Mouse (Mus musculus): ENCODE results near the gene 4930432K21Rik. TPM values are rescaled to one million over a fixed set of nuclear protein-coding genes. Genes with fewer than 3 reads are reported as not detected.

Gene 4930432K21Rik
- polyA plus RNA-seq, 1 experiment from 2014 or later = 1.4 TPM

- Histone ChIP-seq H3K9me3 (no peaks in the 10 kb centered on the region), H3K27ac (replicated peaks) (no peak overlapping the region), H3K4me2 (no peak overlapping the region), H3K36me3 (peaks cover 37% of the 10 kb centered on the region), H3K4me1 (replicated peaks) (no peaks in the 10 kb centered on the region), H3K4me3 (no peak overlapping the region), H3K27me3 (no peaks in the 10 kb centered on the region), H3K9ac (no peak overlapping the region)
- ATAC-seq (ENCODE audit: low read depth) = no peak
- 95% methylated on average over 4 of the region's 4 CpGs for WGBS
Measured at GRCm38 (mm10) chr8:84157620-84158019, 9.8 kb downstream of the 4930432K21Rik start.

- H3K4me1 ChIP-seq (replicated peaks) = no peaks in the 10 kb centered on the region
- no peak overlapping the region for H3K4me3 ChIP-seq
- H3K36me3 ChIP-seq = peaks cover 23% of the 10 kb centered on the region
- H3K4me2 ChIP-seq = no peak overlapping the region
- no peak overlapping the region for H3K27ac ChIP-seq (replicated peaks)
- 92% methylated on average over 2 of the region's 2 CpGs for WGBS
- no peak for ATAC-seq (ENCODE audit: low read depth)
- H3K9ac ChIP-seq = no peak overlapping the region
- no peaks in the 10 kb centered on the region for H3K9me3 ChIP-seq
- H3K27me3 ChIP-seq = no peaks in the 10 kb centered on the region
Measured at GRCm38 (mm10) chr8:84167696-84168095, 19.9 kb downstream of the 4930432K21Rik start.

GRCm38 (mm10) chr8:84170096-84170495 is 22.3 kb downstream of the 4930432K21Rik start:
- H3K4me3 ChIP-seq = no peak overlapping the region
- H3K27ac ChIP-seq (replicated peaks) = no peak overlapping the region
- no peak overlapping the region for H3K4me2 ChIP-seq
- H3K4me1 ChIP-seq (replicated peaks) = no peaks in the 10 kb centered on the region
- peaks cover 47% of the 10 kb centered on the region for H3K36me3 ChIP-seq
- H3K27me3 ChIP-seq = no peaks in the 10 kb centered on the region
- WGBS = 88% methylated on average over 5 of the region's 5 CpGs
- H3K9ac ChIP-seq = no peak overlapping the region
- no peak for ATAC-seq (ENCODE audit: low read depth)
- H3K9me3 ChIP-seq = no peaks in the 10 kb centered on the region

- Histone ChIP-seq H3K36me3 (peaks cover 63% of the 10 kb centered on the region), H3K4me3 (no peak overlapping the region), H3K4me2 (no peak overlapping the region), H3K9ac (no peak overlapping the region), H3K27me3 (no peaks in the 10 kb centered on the region), H3K27ac (replicated peaks) (no peak overlapping the region), H3K9me3 (no peaks in the 10 kb centered on the region), H3K4me1 (replicated peaks) (peaks cover 15% of the 10 kb centered on the region)
- 86% methylated on average over 6 of the region's 6 CpGs for WGBS
- no peak for ATAC-seq (ENCODE audit: low read depth)
Measured at GRCm38 (mm10) chr8:84173861-84174260, 26.0 kb downstream of the 4930432K21Rik start.

- H3K4me1 ChIP-seq (replicated peaks) = peaks cover 42% of the 10 kb centered on the region
- no peaks in the 10 kb centered on the region for H3K9me3 ChIP-seq
- no peak overlapping the region for H3K27ac ChIP-seq (replicated peaks)
- H3K36me3 ChIP-seq = peaks cover 56% of the 10 kb centered on the region
- H3K27me3 ChIP-seq = no peaks in the 10 kb centered on the region
- ATAC-seq (ENCODE audit: low read depth) = no peak
- no peak overlapping the region for H3K4me3 ChIP-seq
- 50% methylated on average over 3 of the region's 3 CpGs for WGBS
- H3K9ac ChIP-seq = no peak overlapping the region
- no peak overlapping the region for H3K4me2 ChIP-seq
Measured at GRCm38 (mm10) chr8:84176560-84176959, 28.7 kb downstream of the 4930432K21Rik start.

- Histone ChIP-seq H3K9ac (no peak overlapping the region), H3K27ac (replicated peaks) (no peak overlapping the region), H3K4me2 (no peak overlapping the region), H3K36me3 (peaks cover 48% of the 10 kb centered on the region), H3K27me3 (no peaks in the 10 kb centered on the region), H3K4me3 (no peak overlapping the region), H3K9me3 (no peaks in the 10 kb centered on the region), H3K4me1 (replicated peaks) (peaks cover 50% of the 10 kb centered on the region)
- WGBS = 93% methylated on average over 3 of the region's 3 CpGs
- ATAC-seq (ENCODE audit: low read depth) = no peak
Measured at GRCm38 (mm10) chr8:84177405-84177804, 29.6 kb downstream of the 4930432K21Rik start.

- H3K9ac ChIP-seq = peak overlapping the region; percentile 27
- no peak for ATAC-seq (ENCODE audit: low read depth)
- H3K36me3 ChIP-seq = peaks cover 36% of the 10 kb centered on the region
- H3K27me3 ChIP-seq = no peaks in the 10 kb centered on the region
- no peaks in the 10 kb centered on the region for H3K9me3 ChIP-seq
- WGBS = 72% methylated on average over 8 of the region's 8 CpGs
- no peak overlapping the region for H3K27ac ChIP-seq (replicated peaks)
- no peak overlapping the region for H3K4me3 ChIP-seq
- H3K4me2 ChIP-seq = no peak overlapping the region
- H3K4me1 ChIP-seq (replicated peaks) = peaks cover 57% of the 10 kb centered on the region
Measured at GRCm38 (mm10) chr8:84178592-84178991, 30.8 kb downstream of the 4930432K21Rik start.

GRCm38 (mm10) chr8:84179946-84180345 is 32.1 kb downstream of the 4930432K21Rik start:
- H3K27me3 ChIP-seq = no peaks in the 10 kb centered on the region
- peak overlapping the region; percentile 92 for H3K27ac ChIP-seq (replicated peaks)
- 7% methylated on average over 4 of the region's 4 CpGs for WGBS
- no peaks in the 10 kb centered on the region for H3K9me3 ChIP-seq
- H3K4me3 ChIP-seq = peak overlapping the region; percentile 34
- ATAC-seq (ENCODE audit: low read depth) = peak; percentile 6; the same call in 1 of the 2 replicates
- peaks cover 67% of the 10 kb centered on the region for H3K4me1 ChIP-seq (replicated peaks)
- H3K9ac ChIP-seq = peak overlapping the region; percentile 77
- H3K4me2 ChIP-seq = peak overlapping the region; percentile 79
- peaks cover 23% of the 10 kb centered on the region for H3K36me3 ChIP-seq

- Histone ChIP-seq H3K27ac (replicated peaks) (peak overlapping the region; percentile 92), H3K4me1 (replicated peaks) (peaks cover 68% of the 10 kb centered on the region), H3K4me3 (peak overlapping the region; percentile 34), H3K4me2 (peak overlapping the region; percentile 79), H3K27me3 (no peaks in the 10 kb centered on the region), H3K9me3 (no peaks in the 10 kb centered on the region), H3K9ac (peak overlapping the region; percentile 77), H3K36me3 (peaks cover 16% of the 10 kb centered on the region)
- peak; percentile 56 for ATAC-seq (ENCODE audit: low read depth)
- under 1% methylated on average over 16 of the region's 16 CpGs for WGBS
Measured at GRCm38 (mm10) chr8:84180530-84181190, 32.8 kb downstream of the 4930432K21Rik start.

- WGBS = 54% methylated on average over 4 of the region's 4 CpGs
- no peak for ATAC-seq (ENCODE audit: low read depth)
Measured at GRCm38 (mm10) chr8:84182833-84183232, 35.0 kb downstream of the 4930432K21Rik start.

GRCm38 (mm10) chr8:84183261-84184084 is 35.6 kb downstream of the 4930432K21Rik start:
- Histone ChIP-seq H3K4me2 (peak overlapping the region; percentile 79), H3K4me1 (replicated peaks) (peaks cover 66% of the 10 kb centered on the region), H3K9ac (peak overlapping the region; percentile 99), H3K9me3 (no peaks in the 10 kb centered on the region), H3K36me3 (peaks cover 4% of the 10 kb centered on the region), H3K4me3 (peak overlapping the region; percentile 81), H3K27me3 (0 out of 2 replicates have a peak, but pooled peaks cover 8% of the 10 kb centered on the region), H3K27ac (replicated peaks) (peak overlapping the region; percentile 97)
- ATAC-seq (ENCODE audit: low read depth) = peak; percentile 40
- WGBS = under 1% methylated on average over 56 of the region's 87 CpGs

More at GRCm38 (mm10) chr8:84182833-84183232, 35.0 kb downstream of the 4930432K21Rik start:
- H3K9me3 ChIP-seq = no peaks in the 10 kb centered on the region
- H3K36me3 ChIP-seq = peaks cover 10% of the 10 kb centered on the region
- peak overlapping the region; percentile 99 for H3K9ac ChIP-seq
- H3K27me3 ChIP-seq = 0 out of 2 replicates have a peak, but pooled peaks cover 6% of the 10 kb centered on the region
- H3K4me1 ChIP-seq (replicated peaks) = peaks cover 68% of the 10 kb centered on the region
- H3K27ac ChIP-seq (replicated peaks) = peak overlapping the region; percentile 97
- H3K4me2 ChIP-seq = peak overlapping the region; percentile 79
- peak overlapping the region; percentile 81 for H3K4me3 ChIP-seq

All from neural tube, embryonic 13.5 days (tissue).